Mouse (Mus musculus) embryonic facial prominence, embryonic 14.5 days (tissue): ENCODE results near the gene Zfp827. TPM values are rescaled to one million over a fixed set of nuclear protein-coding genes. Genes with fewer than 3 reads are reported as not detected.
"Not testable (repeated sequence)": the region's sequence is repeated elsewhere in the genome, so short reads cannot be mapped to it uniquely, and the experiment has no call there.

Experiments used
- ATAC-seq: fragments of 200-750 bp; cut with Nextera tagmentation; 2 replicates; pipeline ENCODE4 v1.8.0; 2017; ENCODE audit warnings: low read depth, moderate number of reproducible peaks, moderate TSS enrichment
- DNase-seq: peaks from one replicate; pipeline ENCODE4 v3.0.0-alpha.2; 2015; ENCODE audit warnings: low spot score
- H3K27ac ChIP-seq: fragments of 300-500 bp; sonication (generic); replicated peaks from 2 replicates; pipeline ENCODE4 v1.5.1; 2014; ENCODE audit warnings: low read depth, mild to moderate bottlenecking, low read length, moderate library complexity
- H3K27me3 ChIP-seq: fragments of 300-500 bp; sonication (generic); replicated peaks from 2 replicates; pipeline ENCODE4 v1.6.1; 2014; ENCODE audit warnings: low read length; ENCODE audit not compliant: control insufficient read depth, insufficient read depth
- H3K36me3 ChIP-seq: fragments of 300-500 bp; sonication (generic); 2 replicates; pipeline ENCODE4 v1.6.1; 2014; ENCODE audit warnings: low read length, mixed read lengths; ENCODE audit not compliant: control insufficient read depth, insufficient read depth
- H3K4me1 ChIP-seq: fragments of 300-500 bp; sonication (generic); 2 replicates; pipeline ENCODE4 v1.6.1; 2014; ENCODE audit warnings: antibody characterized with exemption, low read length; ENCODE audit not compliant: control insufficient read depth, insufficient read depth
- H3K4me2 ChIP-seq: fragments of 300-500 bp; sonication (generic); 2 replicates; pipeline ENCODE4 v1.6.1; 2014; ENCODE audit warnings: low read depth, mild to moderate bottlenecking, low read length, moderate library complexity, mixed read lengths
- H3K4me3 ChIP-seq: fragments of 300-500 bp; sonication (generic); 2 replicates; pipeline ENCODE4 v1.5.1; 2014; ENCODE audit warnings: low read depth, mild to moderate bottlenecking, low read length
- H3K9ac ChIP-seq: fragments of 300-500 bp; sonication (generic); 2 replicates; pipeline ENCODE4 v1.6.1; 2014; ENCODE audit warnings: low read depth, mild to moderate bottlenecking, low read length, moderate library complexity, mixed read lengths
- H3K9me3 ChIP-seq: fragments of 300-500 bp; sonication (generic); 2 replicates; pipeline ENCODE4 v1.6.1; 2016; ENCODE audit warnings: low read length; ENCODE audit not compliant: control insufficient read depth
- WGBS: fragments of 180-500 bp; shearing (Covaris S2); extraction: QIAGEN DNeasy Blood & Tissue Kit; methylation state at CpG from one replicate; pipeline ENCODE4 v1.1.7; 2014; 5-methylcytosine and 5-hydroxymethylcytosine counted together
- polyA plus RNA-seq: library from polyadenylated mRNA; unstranded; fragments of >200 nt; fragmentation: Nextera tagmentation; extraction: Ambion mirVana; gene quantifications from 2 replicates; pipeline ENCODE4 v1.2.1, GENCODE M21; 2014

Gene Zfp827
- polyA plus RNA-seq, 1 experiment from 2014 or later: 11.8 TPM

DNA sequence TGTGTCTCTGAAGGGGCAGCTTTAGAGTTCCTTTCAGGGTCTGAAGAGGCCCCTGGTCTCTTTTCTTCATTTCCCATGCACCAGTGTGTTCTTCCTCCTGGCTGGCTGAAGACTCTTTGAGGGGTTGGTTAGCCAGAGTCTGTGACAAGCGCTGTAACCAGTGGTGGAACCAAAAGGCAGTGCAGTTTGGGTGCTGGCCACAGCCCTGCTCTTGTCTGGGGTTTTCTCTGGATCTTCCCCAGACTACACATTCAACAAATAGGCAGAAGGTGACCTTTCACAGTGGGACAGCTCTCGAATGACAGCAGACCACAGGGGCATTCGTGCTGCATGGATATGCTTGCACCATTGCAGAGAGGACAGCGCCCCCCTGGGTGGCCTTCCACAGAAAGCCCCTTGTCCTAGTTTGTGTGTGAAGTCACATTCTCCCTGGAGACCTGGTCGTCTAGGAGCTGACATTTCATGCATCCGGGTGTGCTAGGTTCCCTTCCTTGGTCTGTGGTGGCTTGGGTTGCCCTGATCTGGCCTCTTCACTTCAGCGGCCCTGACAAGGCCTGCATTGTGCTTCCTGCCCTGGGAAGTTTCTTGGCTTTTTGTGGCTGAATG, 99.1 kb downstream of the Zfp827 start:
- Histone ChIP-seq H3K4me2 (no peak overlapping the region), H3K9me3 (no peaks in the 10 kb centered on the region), H3K27ac (no peak overlapping the region), H3K36me3 (peaks cover 48% of the 10 kb centered on the region), H3K4me3 (no peak overlapping the region), H3K9ac (no peak overlapping the region), H3K4me1 (no peaks in the 10 kb centered on the region), H3K27me3 (no peaks in the 10 kb centered on the region)
- DNase-seq (no peak), ATAC-seq (no peak)
- 44% methylated on average over 7 of the region's 7 CpGs for WGBS

GRCm38 (mm10) chr8:79128534-79128933, 100.3 kb downstream of the Zfp827 start:
- not testable (repeated sequence) for H3K4me1 ChIP-seq, H3K4me3 ChIP-seq, H3K27ac ChIP-seq, H3K9me3 ChIP-seq, DNase-seq, H3K4me2 ChIP-seq, H3K27me3 ChIP-seq, H3K9ac ChIP-seq, ATAC-seq
- 92% methylated on average over 4 of the region's 4 CpGs for WGBS
- peaks cover 42% of the 10 kb centered on the region for H3K36me3 ChIP-seq

- H3K9me3 ChIP-seq: no peaks in the 10 kb centered on the region
- H3K4me3 ChIP-seq: no peak overlapping the region
- WGBS: 91% methylated on average over 4 of the region's 4 CpGs
- no peaks in the 10 kb centered on the region for H3K27me3 ChIP-seq
- no peak for DNase-seq
- peaks cover 68% of the 10 kb centered on the region for H3K36me3 ChIP-seq
- H3K9ac ChIP-seq: no peak overlapping the region
- no peak overlapping the region for H3K4me2 ChIP-seq
- no peak overlapping the region for H3K27ac ChIP-seq
- no peak for ATAC-seq
- no peaks in the 10 kb centered on the region for H3K4me1 ChIP-seq
Observed at GRCm38 (mm10) chr8:79139614-79140013, 111.4 kb downstream of the Zfp827 start.

DNA sequence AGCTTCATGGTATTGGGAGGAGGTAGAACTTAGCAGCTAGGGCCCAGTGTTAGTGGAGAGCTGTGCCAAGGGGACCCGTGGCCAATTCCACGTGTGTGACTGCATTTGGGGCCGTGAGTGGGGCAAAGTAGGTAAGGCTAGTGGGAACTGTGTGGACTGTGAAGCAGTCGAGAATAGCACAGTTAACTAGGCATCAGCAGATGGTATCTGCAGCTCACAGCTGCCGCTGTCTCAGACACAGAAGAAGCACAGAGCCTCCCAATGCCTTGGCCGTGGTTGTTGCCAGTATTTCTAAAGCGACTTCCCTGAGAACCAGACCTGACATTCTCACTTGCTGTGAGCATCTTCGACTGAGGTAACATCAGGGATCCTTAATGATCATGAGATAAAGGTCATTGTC, 112.7 kb downstream of the Zfp827 start:
- no peak overlapping the region for H3K4me2 ChIP-seq
- H3K4me3 ChIP-seq: no peak overlapping the region
- H3K27ac ChIP-seq: no peak overlapping the region
- DNase-seq (no peak), ATAC-seq (no peak)
- H3K27me3 ChIP-seq: no peaks in the 10 kb centered on the region
- H3K36me3 ChIP-seq: peaks cover 61% of the 10 kb centered on the region
- WGBS: 84% methylated on average over 8 of the region's 8 CpGs
- H3K9ac ChIP-seq: no peak overlapping the region
- no peaks in the 10 kb centered on the region for H3K4me1 ChIP-seq
- no peaks in the 10 kb centered on the region for H3K9me3 ChIP-seq

DNA sequence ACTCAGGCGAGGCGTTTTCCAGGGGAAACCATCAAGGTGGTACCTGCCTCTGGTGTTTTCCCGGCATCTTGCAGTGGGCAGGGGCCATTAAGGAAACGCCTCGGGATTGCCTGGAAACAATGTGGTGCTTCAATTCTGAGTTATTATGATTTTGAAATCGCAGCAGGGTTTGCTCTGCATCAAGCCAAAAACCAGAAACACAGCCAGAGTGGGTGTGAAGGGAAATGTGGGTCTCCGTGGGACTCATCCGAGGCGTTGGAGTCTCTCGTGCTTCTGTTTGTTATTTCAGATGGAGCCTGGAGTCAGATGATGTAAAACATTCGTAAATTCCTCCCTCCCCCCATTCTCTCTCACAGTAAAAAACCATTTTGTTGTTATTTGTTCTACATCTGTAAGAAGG, 113.4 kb downstream of the Zfp827 start:
- H3K27ac ChIP-seq: no peak overlapping the region
- DNase-seq (no peak), ATAC-seq (no peak)
- H3K36me3 ChIP-seq: peaks cover 54% of the 10 kb centered on the region
- 68% methylated on average over 11 of the region's 11 CpGs for WGBS
- H3K9ac ChIP-seq: no peak overlapping the region
- H3K4me1 ChIP-seq: no peaks in the 10 kb centered on the region
- H3K27me3 ChIP-seq: no peaks in the 10 kb centered on the region
- no peak overlapping the region for H3K4me3 ChIP-seq
- no peaks in the 10 kb centered on the region for H3K9me3 ChIP-seq
- no peak overlapping the region for H3K4me2 ChIP-seq

- ATAC-seq (no peak), DNase-seq (no peak)
- Histone ChIP-seq H3K4me1 (no peaks in the 10 kb centered on the region), H3K27ac (no peak overlapping the region), H3K4me3 (no peak overlapping the region), H3K27me3 (no peaks in the 10 kb centered on the region), H3K9ac (no peak overlapping the region), H3K36me3 (peaks cover 34% of the 10 kb centered on the region), H3K9me3 (no peaks in the 10 kb centered on the region), H3K4me2 (no peak overlapping the region)
- 86% methylated on average over 3 of the region's 3 CpGs for WGBS
Observed at GRCm38 (mm10) chr8:79143729-79144128, 115.5 kb downstream of the Zfp827 start.

DNA sequence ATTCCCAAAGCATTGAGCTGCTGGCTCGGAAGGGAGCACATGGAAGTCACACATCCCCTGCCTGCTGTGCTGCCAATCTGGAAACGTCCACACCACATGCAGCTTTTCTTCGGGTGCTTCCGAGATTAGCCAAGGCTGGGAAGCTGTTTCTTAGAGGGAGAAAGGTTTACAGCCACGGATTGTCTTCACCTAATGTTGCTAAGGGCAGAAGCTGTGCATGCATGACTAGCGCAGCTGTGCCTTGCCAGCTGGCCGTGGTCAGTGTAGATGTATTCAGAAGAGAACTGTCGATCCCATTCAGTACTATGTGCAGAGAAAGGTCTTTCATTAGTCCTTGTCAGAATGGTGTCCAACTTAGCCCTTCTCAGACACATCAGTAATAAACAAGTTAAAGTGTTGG, 117.0 kb downstream of the Zfp827 start:
- no peak for ATAC-seq
- H3K27me3 ChIP-seq: no peaks in the 10 kb centered on the region
- H3K4me1 ChIP-seq: no peaks in the 10 kb centered on the region
- peaks cover 24% of the 10 kb centered on the region for H3K36me3 ChIP-seq
- no peaks in the 10 kb centered on the region for H3K9me3 ChIP-seq
- WGBS: 87% methylated on average over 8 of the region's 8 CpGs
- H3K4me2 ChIP-seq: no peak overlapping the region
- DNase-seq: no peak
- no peak overlapping the region for H3K4me3 ChIP-seq
- H3K9ac ChIP-seq: no peak overlapping the region
- H3K27ac ChIP-seq: no peak overlapping the region

- H3K4me2 ChIP-seq: no peak overlapping the region
- H3K27ac ChIP-seq: no peak overlapping the region
- peaks cover 24% of the 10 kb centered on the region for H3K36me3 ChIP-seq
Observed at GRCm38 (mm10) chr8:79145626-79146025, 117.4 kb downstream of the Zfp827 start.

DNA sequence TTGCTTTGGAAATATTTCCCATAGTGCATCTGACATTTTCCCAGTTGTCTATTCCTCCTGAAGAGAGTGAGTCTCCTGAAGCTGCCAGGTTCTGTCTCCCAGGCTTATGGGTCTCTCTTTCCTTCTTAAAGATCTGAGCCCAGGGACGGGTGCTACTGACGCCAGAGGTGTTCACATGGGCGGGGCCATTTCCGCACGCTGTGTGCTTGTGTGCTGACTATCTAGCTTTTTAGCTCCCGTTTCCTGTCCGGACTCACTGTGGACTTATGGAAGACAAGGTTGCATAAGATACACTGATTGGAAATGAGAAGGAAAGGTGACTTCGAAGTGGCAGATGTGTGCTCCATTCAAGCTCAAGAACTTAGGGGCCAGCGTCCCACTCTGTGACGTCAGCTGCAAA, 120.6 kb downstream of the Zfp827 start:
- Histone ChIP-seq H3K4me3 (no peak overlapping the region), H3K36me3 (peaks cover 16% of the 10 kb centered on the region), H3K27ac (no peak overlapping the region), H3K27me3 (no peaks in the 10 kb centered on the region), H3K4me2 (no peak overlapping the region), H3K4me1 (no peaks in the 10 kb centered on the region), H3K9ac (no peak overlapping the region), H3K9me3 (no peaks in the 10 kb centered on the region)
- ATAC-seq: no peak
- WGBS: 87% methylated on average over 10 of the region's 10 CpGs
- DNase-seq: no peak

More at GRCm38 (mm10) chr8:79145626-79146025, 117.4 kb downstream of the Zfp827 start:
- Histone ChIP-seq H3K4me1 (no peaks in the 10 kb centered on the region), H3K9me3 (no peaks in the 10 kb centered on the region), H3K9ac (no peak overlapping the region), H3K4me3 (no peak overlapping the region), H3K27me3 (no peaks in the 10 kb centered on the region)
- WGBS: 93% methylated on average over 10 of the region's 10 CpGs
- no peak for DNase-seq
- no peak for ATAC-seq
